Mouse (Mus musculus): ENCODE measurements around the gene Ap2s1. TPM values are rescaled to one million over a fixed set of nuclear protein-coding genes. Genes with fewer than 3 reads are reported as not detected.

The Ap2s1 gene
- polyA plus RNA-seq, 1 experiment from 2014 or later, result 230 TPM

DNA sequence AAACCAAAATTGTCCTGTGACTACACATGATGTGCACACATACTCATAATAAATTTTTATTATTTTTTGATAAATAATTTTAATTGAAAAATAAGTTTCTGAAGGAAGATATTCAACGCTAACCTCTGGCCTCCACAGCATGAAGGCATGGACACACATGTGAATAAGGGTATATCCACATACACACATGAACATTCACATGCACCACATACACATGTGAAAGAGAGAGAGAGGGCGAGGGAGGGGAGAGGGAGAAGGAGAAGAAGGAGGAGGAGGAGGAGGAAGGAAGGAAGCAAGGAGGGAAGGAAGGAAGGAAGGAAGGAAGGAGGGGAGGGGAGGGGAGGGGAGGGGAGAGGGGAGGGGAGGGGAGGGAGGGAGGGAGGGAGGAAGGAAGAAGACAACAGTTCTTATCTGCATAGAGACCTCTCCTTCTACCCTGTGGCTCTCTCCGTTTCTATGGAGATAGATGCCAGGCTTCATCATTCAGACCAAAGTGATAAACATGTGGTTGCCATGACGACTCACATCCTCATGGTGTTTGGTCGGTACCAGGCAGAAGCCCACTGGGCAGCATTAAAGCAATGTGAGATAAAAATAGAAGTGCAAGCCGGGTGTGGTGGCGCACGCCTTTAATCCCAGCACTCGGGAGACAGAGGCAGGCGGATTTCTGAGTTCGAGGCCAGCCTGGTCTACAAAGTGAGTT lies 20.8 kb downstream of the Ap2s1 start:
- Histone ChIP-seq H3K9me3 (replicated peaks) (no peaks in the 10 kb centered on the region), H3K9ac (no peak overlapping the region), H3K36me3 (no peaks in the 10 kb centered on the region), H3K4me1 (peaks cover 26% of the 10 kb centered on the region), H3K4me2 (no peak overlapping the region), H3K27me3 (replicated peaks) (no peaks in the 10 kb centered on the region; the same call in 1 of the 2 replicates), H3K4me3 (no peak overlapping the region), H3K27ac (no peak overlapping the region)
- WGBS (ENCODE audit: insufficient replicate concordance), result 61% methylated on average over 10 of the region's 11 CpGs
- ATAC-seq, result no peak

DNA sequence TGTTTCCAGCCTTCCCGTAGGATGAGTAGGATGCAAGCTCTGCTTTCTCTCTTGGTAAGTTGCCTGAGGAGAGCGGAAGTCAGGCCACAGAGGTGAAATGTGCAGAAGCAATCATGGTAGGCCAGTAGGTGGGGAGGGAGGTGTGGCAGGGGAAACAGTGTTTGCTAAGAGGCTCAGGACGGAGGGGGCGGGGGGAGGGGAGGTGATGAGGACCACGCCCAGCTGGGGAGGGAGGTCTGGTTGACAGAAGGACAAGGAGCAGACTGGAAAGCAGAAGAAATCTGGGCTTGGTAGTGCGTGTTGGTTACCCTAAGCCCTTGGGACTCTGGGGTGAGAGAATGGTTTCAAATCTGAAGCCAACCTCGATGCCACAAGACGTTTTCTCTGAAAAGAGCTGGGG lies 22.1 kb downstream of the Ap2s1 start:
- no peaks in the 10 kb centered on the region for H3K36me3 ChIP-seq
- no peak overlapping the region for H3K27ac ChIP-seq
- H3K4me2 ChIP-seq, result no peak overlapping the region
- H3K4me3 ChIP-seq, result no peak overlapping the region
- H3K9ac ChIP-seq, result no peak overlapping the region
- no peak for ATAC-seq
- peaks cover 20% of the 10 kb centered on the region for H3K4me1 ChIP-seq
- WGBS (ENCODE audit: insufficient replicate concordance), result 18% methylated on average over 8 of the region's 8 CpGs
- peaks cover 2% of the 10 kb centered on the region; the same call in 1 of the 2 replicates for H3K27me3 ChIP-seq (replicated peaks)
- no peaks in the 10 kb centered on the region for H3K9me3 ChIP-seq (replicated peaks)

DNA sequence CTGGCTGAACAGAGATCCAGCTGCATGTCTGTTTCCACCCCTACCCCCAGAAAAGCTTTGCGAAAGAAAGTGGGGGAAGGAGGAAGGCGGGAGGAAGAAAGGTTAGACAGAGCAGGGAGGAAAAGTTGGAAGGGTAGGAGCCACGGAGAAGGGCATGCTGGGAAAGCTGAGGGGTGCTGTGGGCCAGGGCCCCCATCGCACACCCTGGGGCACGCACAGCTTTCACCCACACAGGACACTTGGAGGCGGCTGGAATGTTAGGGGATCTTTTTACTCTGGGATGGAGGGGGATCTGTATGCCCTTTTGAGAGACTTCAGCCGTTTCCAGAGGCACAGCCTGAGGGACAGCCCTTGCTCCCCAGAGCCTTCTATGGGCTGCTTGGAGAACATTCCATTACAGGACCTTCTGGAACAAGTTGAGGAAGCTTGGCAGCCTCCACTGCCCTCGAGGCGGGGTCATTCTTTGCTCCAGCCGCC lies 22.8 kb downstream of the Ap2s1 start:
- Histone ChIP-seq H3K36me3 (no peaks in the 10 kb centered on the region), H3K27me3 (replicated peaks) (peaks cover 3% of the 10 kb centered on the region; the same call in 1 of the 2 replicates), H3K4me3 (no peak overlapping the region), H3K27ac (no peak overlapping the region), H3K9ac (no peak overlapping the region), H3K4me2 (no peak overlapping the region), H3K4me1 (peaks cover 12% of the 10 kb centered on the region), H3K9me3 (replicated peaks) (no peaks in the 10 kb centered on the region)
- 46% methylated on average over 10 of the region's 10 CpGs for WGBS (ENCODE audit: insufficient replicate concordance)
- no peak for ATAC-seq

DNA sequence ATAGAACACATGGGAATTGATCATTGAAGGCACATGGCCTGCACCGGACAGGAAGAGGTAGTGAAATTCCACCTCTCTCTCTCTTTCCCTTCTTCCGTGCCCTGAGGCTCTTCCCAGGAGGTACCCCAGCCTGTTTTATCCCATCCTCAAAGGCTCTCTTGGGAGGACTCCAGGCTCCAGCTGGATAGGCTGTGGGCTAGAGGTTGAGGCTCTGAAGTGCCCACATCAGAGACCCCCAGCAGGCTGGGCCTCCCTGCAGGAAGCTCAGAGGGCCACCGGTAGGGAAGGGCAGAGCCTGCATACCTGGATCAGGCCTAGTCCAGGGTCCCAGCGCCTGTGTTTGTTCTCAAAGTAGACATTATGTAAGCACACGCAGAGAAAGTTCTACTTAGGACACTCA lies 23.4 kb downstream of the Ap2s1 start:
- Histone ChIP-seq H3K9ac (no peak overlapping the region), H3K4me2 (no peak overlapping the region), H3K36me3 (no peaks in the 10 kb centered on the region), H3K4me3 (no peak overlapping the region), H3K27ac (no peak overlapping the region), H3K9me3 (replicated peaks) (no peaks in the 10 kb centered on the region), H3K4me1 (peaks cover 12% of the 10 kb centered on the region), H3K27me3 (replicated peaks) (peaks cover 3% of the 10 kb centered on the region; the same call in 1 of the 2 replicates)
- 50% methylated on average over 5 of the region's 5 CpGs for whole genome bisulfite sequencing (ENCODE audit: insufficient replicate concordance)
- ATAC-seq, result no peak

DNA sequence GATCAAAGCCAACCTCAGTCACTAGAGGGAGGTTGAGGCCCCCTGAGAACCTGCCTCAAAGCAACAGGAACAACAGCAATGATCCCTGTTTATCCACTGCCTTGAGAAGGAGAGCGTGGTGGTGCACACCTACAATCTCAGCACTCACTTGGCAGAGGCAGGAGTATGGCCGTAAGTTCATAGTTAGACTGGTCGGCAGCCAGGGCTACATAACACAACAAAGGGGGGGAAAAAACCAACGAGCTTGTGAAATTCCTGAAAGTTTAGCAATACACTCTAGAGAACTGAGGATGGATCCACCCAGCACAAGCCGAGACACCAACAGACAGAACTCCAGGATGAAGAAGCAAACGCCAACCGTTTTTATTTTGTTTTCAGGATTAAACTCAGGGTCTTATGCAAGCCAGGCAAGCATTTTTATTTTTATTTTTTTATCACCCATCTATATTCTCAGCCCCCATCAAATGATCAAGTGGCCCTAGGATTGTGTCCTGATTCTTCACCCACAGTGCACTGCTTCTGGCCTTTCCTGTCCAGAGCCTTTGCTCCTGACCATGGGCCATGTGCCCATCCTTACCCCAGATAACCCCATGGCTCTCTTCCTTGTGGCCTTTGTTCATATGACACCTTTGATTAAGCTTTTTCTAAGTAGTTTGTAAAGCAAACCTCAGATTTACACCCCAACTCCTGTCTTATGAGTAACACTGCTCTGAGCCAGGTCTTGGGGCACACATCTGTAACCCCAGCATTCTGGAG lies 25.4 kb downstream of the Ap2s1 start:
- ATAC-seq, result no peak
- H3K36me3 ChIP-seq, result no peaks in the 10 kb centered on the region
- H3K27me3 ChIP-seq (replicated peaks), result peaks cover 3% of the 10 kb centered on the region; the same call in 1 of the 2 replicates
- no peaks in the 10 kb centered on the region for H3K9me3 ChIP-seq (replicated peaks)
- H3K4me1 ChIP-seq, result peaks cover 8% of the 10 kb centered on the region
- H3K4me2 ChIP-seq, result no peak overlapping the region
- H3K9ac ChIP-seq, result no peak overlapping the region
- H3K4me3 ChIP-seq, result no peak overlapping the region
- WGBS (ENCODE audit: insufficient replicate concordance), result 77% methylated on average over 7 of the region's 7 CpGs
- no peak overlapping the region for H3K27ac ChIP-seq

DNA sequence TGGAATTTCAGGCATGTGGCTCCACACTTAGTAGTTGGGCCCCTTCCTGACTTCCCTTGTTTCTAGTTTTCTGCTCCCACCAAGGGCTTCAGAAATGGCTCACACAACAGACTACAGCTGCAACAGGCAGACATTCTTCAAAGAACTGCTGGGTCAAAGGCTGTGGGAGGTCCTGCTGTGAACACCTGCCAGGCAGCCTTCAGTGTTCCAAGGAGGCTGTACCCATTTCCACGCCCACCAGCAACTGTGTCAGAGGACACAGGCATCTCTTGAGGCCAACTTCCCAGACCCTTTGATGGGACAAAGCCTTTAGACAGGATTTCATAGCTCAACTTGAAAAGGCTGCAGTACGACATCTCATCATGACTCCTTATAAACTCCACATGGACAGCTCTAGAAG lies 28.2 kb downstream of the Ap2s1 start:
- Histone ChIP-seq H3K27me3 (replicated peaks) (0 out of 2 replicates have a peak, but pooled peaks cover 3% of the 10 kb centered on the region), H3K4me3 (no peak overlapping the region), H3K4me1 (no peaks in the 10 kb centered on the region), H3K27ac (no peak overlapping the region), H3K9me3 (replicated peaks) (peaks cover 5% of the 10 kb centered on the region), H3K9ac (no peak overlapping the region), H3K36me3 (no peaks in the 10 kb centered on the region), H3K4me2 (no peak overlapping the region)
- no peak for ATAC-seq
- 66% methylated on average over 2 of the region's 2 CpGs for WGBS (ENCODE audit: insufficient replicate concordance)

DNA sequence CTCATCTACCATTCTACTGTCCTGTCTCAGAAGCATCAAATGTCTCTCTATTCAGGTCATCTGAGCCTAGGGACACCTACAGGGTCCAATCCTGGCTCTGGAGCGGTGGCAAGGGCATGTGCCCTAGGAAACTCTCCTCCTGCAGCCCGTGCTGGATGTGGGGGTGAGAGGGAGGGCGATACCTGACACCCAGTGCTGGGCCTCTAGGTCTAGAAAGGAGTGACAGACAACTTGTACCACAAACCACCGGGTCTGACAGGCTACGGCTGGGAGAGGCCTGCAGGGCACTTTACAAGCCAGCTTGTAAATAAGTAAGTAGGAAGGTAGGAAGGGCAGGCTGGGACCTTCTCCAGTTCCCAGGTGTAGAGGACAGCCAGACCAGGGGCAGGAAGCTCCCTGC lies 37.7 kb downstream of the Ap2s1 start:
- no peak overlapping the region for H3K4me2 ChIP-seq
- H3K36me3 ChIP-seq, result no peaks in the 10 kb centered on the region
- H3K4me1 ChIP-seq, result peaks cover 11% of the 10 kb centered on the region
- H3K9ac ChIP-seq, result no peak overlapping the region
- no peak overlapping the region for H3K27ac ChIP-seq
- 38% methylated on average over 5 of the region's 5 CpGs for WGBS (ENCODE audit: insufficient replicate concordance)
- no peak overlapping the region for H3K4me3 ChIP-seq
- H3K9me3 ChIP-seq (replicated peaks), result peaks cover 8% of the 10 kb centered on the region; the same call in 1 of the 2 replicates
- no peak for ATAC-seq
- H3K27me3 ChIP-seq (replicated peaks), result no peaks in the 10 kb centered on the region

DNA sequence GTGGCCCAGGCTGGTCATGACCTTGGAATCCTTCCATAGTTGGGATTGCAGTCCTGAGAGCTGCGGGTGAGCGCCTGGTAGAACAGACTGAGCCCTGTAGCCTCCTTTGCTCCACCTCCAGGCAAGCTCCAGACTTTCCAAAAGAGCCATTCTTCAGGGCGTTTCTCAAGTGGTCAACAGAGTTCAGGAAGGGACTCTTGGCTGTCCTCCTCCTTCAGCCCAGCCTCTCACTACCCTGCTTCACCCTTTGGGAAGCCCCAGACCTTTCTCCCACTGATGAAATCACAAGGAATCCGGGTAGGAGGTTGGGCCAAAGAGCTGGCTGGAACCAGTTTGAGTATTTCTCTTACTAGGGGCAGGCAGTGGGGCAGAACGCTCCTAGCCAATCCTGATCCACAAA lies 41.9 kb downstream of the Ap2s1 start:
- 60% methylated on average over 5 of the region's 5 CpGs for WGBS (ENCODE audit: insufficient replicate concordance)
- H3K4me3 ChIP-seq, result no peak overlapping the region
- H3K4me2 ChIP-seq, result no peak overlapping the region
- peaks cover 16% of the 10 kb centered on the region for H3K36me3 ChIP-seq
- H3K27me3 ChIP-seq (replicated peaks), result no peaks in the 10 kb centered on the region
- H3K27ac ChIP-seq, result peak overlapping the region; percentile 22
- no peak overlapping the region for H3K9ac ChIP-seq
- no peaks in the 10 kb centered on the region for H3K9me3 ChIP-seq (replicated peaks)
- peaks cover 36% of the 10 kb centered on the region for H3K4me1 ChIP-seq
- ATAC-seq, result no peak

DNA sequence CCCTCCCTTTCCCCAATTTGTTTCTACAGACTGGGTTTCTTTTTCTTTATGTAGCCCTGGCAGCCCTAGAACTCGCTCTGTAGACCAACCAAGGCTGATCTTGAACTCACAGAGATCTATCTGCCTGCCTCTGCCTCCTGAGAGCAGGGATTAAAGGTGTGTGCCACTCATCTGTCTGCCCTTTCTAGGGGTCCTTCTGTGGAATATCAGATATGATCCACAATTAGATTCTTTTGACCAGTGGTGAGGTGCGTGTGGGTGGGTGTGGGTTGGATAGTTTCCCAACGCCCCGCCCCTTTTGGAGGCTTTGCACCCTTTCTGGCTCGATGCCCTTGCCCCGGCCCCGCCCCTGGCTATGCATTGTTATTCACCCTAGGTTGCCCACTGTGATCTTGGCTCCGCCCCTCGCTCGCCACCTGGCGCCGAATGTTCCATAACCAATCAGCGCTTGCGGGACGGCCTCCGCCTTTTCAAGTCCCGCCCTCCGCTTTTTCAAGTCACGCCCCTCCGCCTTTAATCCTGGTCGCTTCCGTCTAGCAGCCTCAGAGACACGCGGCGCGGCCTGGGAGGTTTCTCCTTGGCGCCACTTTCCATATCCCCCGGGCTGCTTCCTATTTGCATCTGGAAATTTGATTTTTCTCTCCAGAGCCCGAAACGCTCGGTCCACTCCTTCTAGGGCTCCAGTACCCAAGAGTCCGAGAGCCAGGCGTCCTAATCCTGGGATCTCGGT lies 42.8 kb downstream of the Ap2s1 start, which contains the start of gene Slc1a5:
Gene Slc1a5 (plus strand): TSS at position 516 of the 730 bp plus-strand sequence.
- Histone ChIP-seq H3K4me3 (peak within 1 kb of the TSS; percentile 99), H3K27me3 (replicated peaks) (no peaks in the 10 kb centered on the region), H3K9me3 (replicated peaks) (no peaks in the 10 kb centered on the region), H3K4me2 (peak within 1 kb of the TSS; percentile 89), H3K36me3 (peaks cover 25% of the 10 kb centered on the region), H3K27ac (peak within 1 kb of the TSS; percentile 98), H3K9ac (peak within 1 kb of the TSS; percentile 98), H3K4me1 (peaks cover 45% of the 10 kb centered on the region)
- 2% methylated on average over 34 of the region's 34 CpGs for WGBS (ENCODE audit: insufficient replicate concordance)
- peak; percentile 71 for ATAC-seq

DNA sequence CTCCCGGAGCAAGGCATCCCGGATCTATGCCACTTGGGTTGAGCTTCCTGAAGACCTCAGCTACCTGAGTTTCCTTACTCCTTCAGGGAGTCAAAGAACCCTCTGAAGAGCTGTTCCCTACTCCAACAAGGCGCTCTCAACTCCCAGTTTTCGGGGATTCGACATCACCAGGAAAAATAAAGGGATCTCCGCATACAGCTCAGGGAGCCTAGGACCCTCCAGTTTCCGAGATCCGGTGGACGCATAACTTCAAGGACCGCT lies 43.3 kb downstream of the Ap2s1 start:
- Histone ChIP-seq H3K9me3 (replicated peaks) (no peaks in the 10 kb centered on the region), H3K4me1 (peaks cover 50% of the 10 kb centered on the region), H3K36me3 (peaks cover 30% of the 10 kb centered on the region), H3K27ac (peak overlapping the region; percentile 98), H3K4me3 (peak overlapping the region; percentile 99), H3K27me3 (replicated peaks) (no peaks in the 10 kb centered on the region), H3K9ac (peak overlapping the region; percentile 98), H3K4me2 (peak overlapping the region; percentile 89)
- ATAC-seq, result no peak
- under 1% methylated on average over 10 of the region's 10 CpGs for WGBS (ENCODE audit: insufficient replicate concordance)

DNA sequence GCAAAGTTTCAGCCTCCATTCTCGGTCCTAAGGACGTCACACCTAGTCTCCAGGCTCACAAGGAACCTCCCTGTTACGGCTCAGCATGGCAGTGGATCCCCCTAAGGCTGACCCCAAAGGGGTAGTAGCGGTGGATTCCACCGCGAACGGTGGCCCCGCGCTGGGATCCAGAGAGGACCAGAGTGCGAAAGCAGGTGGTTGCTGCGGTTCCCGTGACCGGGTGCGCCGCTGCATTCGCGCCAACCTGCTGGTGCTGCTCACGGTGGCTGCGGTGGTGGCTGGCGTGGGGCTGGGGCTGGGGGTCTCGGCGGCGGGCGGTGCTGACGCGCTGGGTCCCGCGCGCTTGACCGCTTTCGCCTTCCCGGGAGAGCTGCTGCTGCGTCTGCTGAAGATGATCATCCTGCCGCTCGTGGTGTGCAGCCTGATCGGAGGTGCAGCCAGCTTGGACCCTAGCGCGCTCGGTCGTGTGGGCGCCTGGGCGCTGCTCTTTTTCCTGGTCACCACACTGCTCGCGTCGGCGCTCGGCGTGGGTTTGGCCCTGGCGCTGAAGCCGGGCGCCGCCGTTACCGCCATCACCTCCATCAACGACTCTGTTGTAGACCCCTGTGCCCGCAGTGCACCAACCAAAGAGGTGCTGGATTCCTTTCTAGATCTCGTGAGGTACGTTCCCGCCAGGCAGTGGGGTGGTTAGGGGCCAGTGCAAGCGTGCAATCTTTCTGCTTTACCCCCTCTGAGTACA lies 43.8 kb downstream of the Ap2s1 start:
- H3K4me3 ChIP-seq, result peak overlapping the region; percentile 99
- ATAC-seq, result no peak
- H3K36me3 ChIP-seq, result peaks cover 35% of the 10 kb centered on the region
- no peaks in the 10 kb centered on the region for H3K9me3 ChIP-seq (replicated peaks)
- peak overlapping the region; percentile 89 for H3K4me2 ChIP-seq
- peaks cover 54% of the 10 kb centered on the region for H3K4me1 ChIP-seq
- WGBS (ENCODE audit: insufficient replicate concordance), result 3% methylated on average over 57 of the region's 60 CpGs
- peak overlapping the region; percentile 98 for H3K27ac ChIP-seq
- peak overlapping the region; percentile 98 for H3K9ac ChIP-seq
- no peaks in the 10 kb centered on the region for H3K27me3 ChIP-seq (replicated peaks)
